Mouse (Mus musculus) myocyte (in vitro differentiated cells): ENCODE measurements at regions not wholly inside any gene's neighbourhood (a gene's known extent, or its start where the extent isn't known, plus 50 kb on each side); places are given as distances from the start of the nearest gene placed in this dataset.

ENCODE experiments used
- H3K27me3 ChIP-seq: one replicate; pipeline ENCODE4 v1.6.1; 2011; ENCODE audit not compliant: control insufficient read depth, insufficient read depth, insufficient read length
- H3K36me3 ChIP-seq: one replicate; pipeline ENCODE4 v1.6.1; 2011; ENCODE audit not compliant: control insufficient read depth, insufficient read depth
- H3K4me2 ChIP-seq: one replicate; pipeline ENCODE4 v1.6.1; 2011; ENCODE audit warnings: low read depth, control low read depth
- H3K4me3 ChIP-seq: one replicate; pipeline ENCODE4 v1.5.1; 2011; ENCODE audit warnings: mild to moderate bottlenecking, control low read depth, moderate library complexity
- H3K79me2 ChIP-seq: one replicate; pipeline ENCODE4 v1.6.1; 2011; ENCODE audit not compliant: control insufficient read depth, insufficient read depth
- H3ac ChIP-seq: one replicate; pipeline ENCODE4 v1.6.1; 2011; ENCODE audit not compliant: control insufficient read depth, insufficient read length
- CEBPB ChIP-seq: IDR thresholded peaks from 2 replicates; pipeline ENCODE4 v1.6.1; 2011; ENCODE audit warnings: mild to moderate bottlenecking, moderate library complexity; ENCODE audit not compliant: poor library complexity, insufficient read depth, severe bottlenecking
- E2F4 ChIP-seq: IDR thresholded peaks from one replicate; pipeline ENCODE4 v1.6.1; 2011; ENCODE audit warnings: mild to moderate bottlenecking, control low read depth, moderate library complexity; ENCODE audit not compliant: insufficient read depth
- MAX ChIP-seq: IDR thresholded peaks from one replicate; pipeline ENCODE4 v1.6.1; 2011; ENCODE audit warnings: low read depth, mild to moderate bottlenecking, control low read depth
- MYOD1 ChIP-seq, 3 experiments: IDR thresholded peaks; one replicate each; pipeline ENCODE4 v1.6.1; 2011; ENCODE audit warnings: control low read depth in 2 of 3, low read depth in 2 of 3, mild to moderate bottlenecking in 2 of 3, moderate library complexity in 1 of 3; ENCODE audit not compliant: insufficient read length in 2 of 3, control insufficient read depth in 1 of 3
- MYOG ChIP-seq, 3 experiments: IDR thresholded peaks; one replicate each; pipeline ENCODE4 v1.6.1; 2011; ENCODE audit warnings: control low read depth in 2 of 3, low read depth in 2 of 3, mild to moderate bottlenecking in 2 of 3; ENCODE audit not compliant: insufficient read length in 2 of 3, control insufficient read depth in 1 of 3, insufficient read depth in 1 of 3
- POLR2A ChIP-seq: IDR thresholded peaks from one replicate; pipeline ENCODE4 v1.6.1; 2011; ENCODE audit warnings: low read depth, mild to moderate bottlenecking, control low read depth, moderate library complexity; ENCODE audit not compliant: insufficient read length
- POLR2AphosphoS2 ChIP-seq: IDR thresholded peaks from one replicate; pipeline ENCODE4 v1.6.1; 2011; ENCODE audit warnings: low read depth, control low read depth; ENCODE audit not compliant: insufficient read length
- REST ChIP-seq: IDR thresholded peaks from one replicate; pipeline ENCODE4 v1.6.1; 2011; ENCODE audit warnings: mild to moderate bottlenecking, control low read depth, moderate library complexity; ENCODE audit not compliant: insufficient read depth, insufficient read length
- SRF ChIP-seq: IDR thresholded peaks from one replicate; pipeline ENCODE4 v1.6.1; 2011; ENCODE audit warnings: low read depth; ENCODE audit not compliant: control insufficient read depth, insufficient read length
- TCF12 ChIP-seq: IDR thresholded peaks from one replicate; pipeline ENCODE4 v1.6.1; 2011; ENCODE audit warnings: mild to moderate bottlenecking, control low read depth; ENCODE audit not compliant: poor library complexity, insufficient read depth, severe bottlenecking
- TCF3 ChIP-seq: IDR thresholded peaks from one replicate; pipeline ENCODE4 v1.6.1; 2011; ENCODE audit warnings: low read depth, control low read depth; ENCODE audit not compliant: insufficient read length
- USF1 ChIP-seq: IDR thresholded peaks from one replicate; pipeline ENCODE4 v1.6.1; 2011; ENCODE audit warnings: low read depth, mild to moderate bottlenecking, control low read depth, moderate library complexity

DNA sequence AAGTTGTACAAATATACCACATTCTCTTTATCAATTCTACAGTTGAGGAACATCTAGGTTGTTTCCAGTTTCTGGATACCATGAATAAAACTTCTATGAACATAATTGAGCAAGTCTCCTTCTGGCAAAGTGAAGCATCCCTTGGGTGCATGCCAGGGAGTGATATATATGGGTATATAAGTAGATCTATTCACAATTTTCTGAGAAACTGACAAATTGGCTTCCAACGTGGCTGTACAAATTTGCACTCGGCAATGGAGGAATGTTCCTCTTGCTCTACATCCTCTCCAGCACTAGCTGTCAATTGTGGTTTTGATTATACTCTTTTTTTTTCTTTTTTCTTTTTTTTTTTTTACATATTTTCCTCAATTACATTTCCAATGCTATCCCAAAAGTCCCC, 576.7 kb downstream of the 9430069I07Rik start:
- H3K36me3 ChIP-seq: no peaks in the 10 kb centered on the region
- no peak overlapping the region for H3K4me3 ChIP-seq
- H3K27me3 ChIP-seq: no peaks in the 10 kb centered on the region
- no peaks in the 10 kb centered on the region for H3K79me2 ChIP-seq
- H3K4me2 ChIP-seq: no peak overlapping the region
- TF ChIP-seq MYOD1 (IDR thresholded peaks at IDR 0.05; ENCODE audit: control insufficient read depth in 1 of 3, insufficient read length in 2 of 3, low read depth in 2 of 3): no peak
- no peak for TF ChIP-seq POLR2AphosphoS2
- no peak for TF ChIP-seq CEBPB
- no peak for TF ChIP-seq MYOG (IDR thresholded peaks at IDR 0.05; ENCODE audit: control insufficient read depth in 1 of 3, insufficient read depth in 1 of 3, insufficient read length in 2 of 3, low read depth in 2 of 3)
- no peak for TF ChIP-seq SRF
- TF ChIP-seq E2F4: no peak
- TF ChIP-seq TCF3: no peak
- no peak for TF ChIP-seq MAX
- TF ChIP-seq TCF12: no peak
- no peak for TF ChIP-seq REST
- TF ChIP-seq USF1: no peak
- TF ChIP-seq POLR2A: no peak
- no peak overlapping the region for H3ac ChIP-seq

DNA sequence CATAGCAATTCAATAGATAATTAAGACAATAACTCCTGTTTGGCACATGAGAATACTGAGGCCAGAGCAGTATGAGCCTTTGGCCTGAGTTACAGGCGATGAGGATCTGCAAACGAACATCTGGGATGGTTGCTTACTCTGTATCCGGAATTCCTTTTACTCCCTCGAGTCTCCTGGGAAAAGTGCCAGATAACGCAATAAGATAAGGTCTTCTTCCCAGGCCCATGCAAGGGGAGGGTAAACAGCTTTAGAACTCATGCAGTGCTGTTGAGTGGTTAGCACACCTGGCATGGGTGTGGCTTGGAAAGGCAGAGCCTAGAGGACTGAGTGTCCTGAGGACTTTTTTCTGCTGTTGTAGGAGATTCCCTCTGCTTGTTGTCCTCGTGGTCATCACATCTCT, 598.2 kb downstream of the 9430069I07Rik start:
- H3K36me3 ChIP-seq: no peaks in the 10 kb centered on the region
- H3ac ChIP-seq: no peak overlapping the region
- no peak overlapping the region for H3K4me2 ChIP-seq
- H3K79me2 ChIP-seq: no peaks in the 10 kb centered on the region
- no peaks in the 10 kb centered on the region for H3K27me3 ChIP-seq
- TF ChIP-seq USF1 (no peak), CEBPB (peak; percentile 67), E2F4 (no peak)
- no peak overlapping the region for H3K4me3 ChIP-seq

DNA sequence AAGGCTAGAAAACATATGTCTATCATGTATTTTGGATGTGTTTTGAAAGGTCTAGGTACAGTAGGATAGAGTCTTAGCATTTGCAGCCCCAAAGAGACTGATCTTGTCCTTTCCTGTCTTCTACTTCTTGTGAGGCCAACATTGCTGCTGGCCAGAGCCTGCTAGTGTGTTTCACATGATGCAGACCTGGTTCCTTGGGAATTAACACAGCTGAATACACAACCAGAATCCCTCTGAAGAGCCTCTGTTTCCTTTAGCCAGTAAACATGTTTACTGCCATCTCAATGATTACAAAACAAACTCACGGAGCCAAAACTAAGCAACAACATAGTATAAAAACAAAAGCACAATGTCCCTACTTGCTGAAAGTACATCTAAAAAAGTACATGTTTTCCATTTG, 598.9 kb downstream of the 9430069I07Rik start:
- Histone ChIP-seq H3K4me3 (no peak overlapping the region), H3K27me3 (no peaks in the 10 kb centered on the region), H3K4me2 (no peak overlapping the region), H3K36me3 (no peaks in the 10 kb centered on the region), H3K79me2 (no peaks in the 10 kb centered on the region), H3ac (no peak overlapping the region)
- TF ChIP-seq POLR2A: no peak
- TF ChIP-seq POLR2AphosphoS2: no peak
- no peak for TF ChIP-seq CEBPB
- no peak for TF ChIP-seq REST
- TF ChIP-seq MAX: no peak
- no peak for TF ChIP-seq TCF12
- TF ChIP-seq SRF: no peak
- no peak for TF ChIP-seq TCF3
- TF ChIP-seq MYOD1 (IDR thresholded peaks at IDR 0.05; ENCODE audit: control insufficient read depth in 1 of 3, insufficient read length in 2 of 3, low read depth in 2 of 3): no peak
- no peak for TF ChIP-seq USF1
- no peak for TF ChIP-seq MYOG (IDR thresholded peaks at IDR 0.05; ENCODE audit: control insufficient read depth in 1 of 3, insufficient read depth in 1 of 3, insufficient read length in 2 of 3, low read depth in 2 of 3)
- TF ChIP-seq E2F4: no peak
